Mouse (Mus musculus) limb, embryonic 14.5 days (tissue): ENCODE measurements around the gene Ank3. TPM values are rescaled to one million over a fixed set of nuclear protein-coding genes. Genes with fewer than 3 reads are reported as not detected.

Source experiments
- ATAC-seq: fragments of 200-750 bp; cut with Nextera tagmentation; 2 replicates; pipeline ENCODE4 v1.8.0; 2017; ENCODE audit warnings: low read depth, moderate number of reproducible peaks, moderate TSS enrichment; ENCODE audit not compliant: low FRiP score
- DNase-seq: peaks from one replicate; pipeline ENCODE4 v3.0.0-alpha.2; 2015; ENCODE audit warnings: low spot score
- H3K27ac ChIP-seq: fragments of 300-500 bp; sonication (generic); replicated peaks from 2 replicates; pipeline ENCODE4 v1.5.1; 2014; ENCODE audit warnings: low read depth, mild to moderate bottlenecking, low read length, moderate library complexity, mixed read lengths
- H3K27me3 ChIP-seq: fragments of 300-500 bp; sonication (generic); 2 replicates; pipeline ENCODE4 v1.6.1; 2014; ENCODE audit warnings: low read length, mixed read lengths; ENCODE audit not compliant: control insufficient read depth, insufficient read depth
- H3K36me3 ChIP-seq: fragments of 300-500 bp; sonication (generic); 2 replicates; pipeline ENCODE4 v1.6.1; 2014; ENCODE audit warnings: mild to moderate bottlenecking, low read length, moderate library complexity, mixed read lengths; ENCODE audit not compliant: control insufficient read depth, insufficient read depth
- H3K4me1 ChIP-seq: fragments of 300-500 bp; sonication (generic); 2 replicates; pipeline ENCODE4 v1.6.1; 2014; ENCODE audit warnings: antibody characterized with exemption, low read length, mixed read lengths; ENCODE audit not compliant: control insufficient read depth, insufficient read depth
- H3K4me2 ChIP-seq: fragments of 300-500 bp; sonication (generic); replicated peaks from 2 replicates; pipeline ENCODE4 v1.6.1; 2014; ENCODE audit warnings: low read depth, mild to moderate bottlenecking, low read length, moderate library complexity; ENCODE audit not compliant: severe bottlenecking
- H3K4me3 ChIP-seq: fragments of 300-500 bp; sonication (generic); replicated peaks from 2 replicates; pipeline ENCODE4 v1.5.1; 2014; ENCODE audit warnings: low read length
- H3K9ac ChIP-seq: fragments of 300-500 bp; sonication (generic); 2 replicates; pipeline ENCODE4 v1.6.1; 2014; ENCODE audit warnings: mild to moderate bottlenecking, low read depth, low read length, moderate library complexity; ENCODE audit not compliant: severe bottlenecking
- H3K9me3 ChIP-seq: fragments of 300-500 bp; sonication (generic); 2 replicates; pipeline ENCODE4 v1.6.1; 2016; ENCODE audit warnings: low read length; ENCODE audit not compliant: control insufficient read depth
- POLR2A ChIP-seq: fragments of 200-500 bp; IDR thresholded peaks from 2 replicates; pipeline ENCODE4 v1.8.0; 2012; ENCODE audit warnings: inconsistent platforms, mild to moderate bottlenecking, moderate library complexity, borderline replicate concordance; ENCODE audit not compliant: insufficient read depth, insufficient read length; ENCODE audit errors: extremely low read depth
- WGBS: fragments of 180-500 bp; shearing (Covaris S2); extraction: QIAGEN DNeasy Blood & Tissue Kit; methylation state at CpG from one replicate; pipeline ENCODE4 v1.1.7; 2014; 5-methylcytosine and 5-hydroxymethylcytosine counted together
- polyA plus RNA-seq, 2 experiments: library from polyadenylated mRNA; depleted of rRNA in 1 of 2; stranded (reverse) in 1 of 2; unstranded in 1 of 2; fragments of >200 nt; fragmentation: Nextera tagmentation in 1 of 2; extraction: Ambion mirVana in 1 of 2; gene quantifications; 2 replicates each; pipeline versions ENCODE4 v1.2.1 to v1.2.3; 2012 to 2014

Gene Ank3
- polyA plus RNA-seq, 2 experiments = 14.8 to 25.2 TPM

- H3K9ac ChIP-seq = no peak overlapping the region
- no peak overlapping the region for H3K27ac ChIP-seq
- WGBS = 74% methylated on average over 6 of the region's 6 CpGs
- DNase-seq = no peak
- H3K4me2 ChIP-seq = no peak overlapping the region
- no peak for TF ChIP-seq POLR2A
- H3K4me3 ChIP-seq = no peak overlapping the region
- H3K9me3 ChIP-seq = no peaks in the 10 kb centered on the region
- H3K4me1 ChIP-seq = no peaks in the 10 kb centered on the region
- H3K36me3 ChIP-seq = no peaks in the 10 kb centered on the region
- no peak for ATAC-seq
- no peaks in the 10 kb centered on the region for H3K27me3 ChIP-seq
These were observed 206.0 kb downstream of the Ank3 start for GRCm38 (mm10) chr10:69604609-69605008.

- no peak overlapping the region for H3K9ac ChIP-seq
- no peak overlapping the region for H3K4me3 ChIP-seq
- H3K4me2 ChIP-seq = no peak overlapping the region
- no peaks in the 10 kb centered on the region for H3K9me3 ChIP-seq
- H3K27ac ChIP-seq = no peak overlapping the region
- no peaks in the 10 kb centered on the region for H3K36me3 ChIP-seq
- no peak for TF ChIP-seq POLR2A
- no peaks in the 10 kb centered on the region for H3K4me1 ChIP-seq
- ATAC-seq (no peak), DNase-seq (no peak)
- H3K27me3 ChIP-seq = no peaks in the 10 kb centered on the region
- WGBS = 47% methylated on average over 12 of the region's 12 CpGs
These were observed 206.6 kb downstream of the Ank3 start for GRCm38 (mm10) chr10:69605211-69605610.

- Histone ChIP-seq H3K4me3 (no peak overlapping the region), H3K9ac (no peak overlapping the region), H3K27me3 (no peaks in the 10 kb centered on the region), H3K9me3 (no peaks in the 10 kb centered on the region), H3K4me1 (peaks cover 10% of the 10 kb centered on the region), H3K36me3 (no peaks in the 10 kb centered on the region), H3K27ac (no peak overlapping the region), H3K4me2 (no peak overlapping the region)
- no peak for DNase-seq
- 70% methylated on average over 14 of the region's 14 CpGs for WGBS
- no peak for ATAC-seq
- no peak for TF ChIP-seq POLR2A
These were observed 209.1 kb downstream of the Ank3 start for GRCm38 (mm10) chr10:69607611-69608119.

- no peaks in the 10 kb centered on the region for H3K27me3 ChIP-seq
- 52% methylated on average over 3 of the region's 3 CpGs for WGBS
- H3K27ac ChIP-seq = peak overlapping the region; percentile 26; the same call in 1 of the 2 replicates
- no peak for DNase-seq
- H3K9ac ChIP-seq = no peak overlapping the region
- peak; percentile 64; the same call in 1 of the 2 replicates for ATAC-seq
- H3K4me3 ChIP-seq = no peak overlapping the region
- H3K4me1 ChIP-seq = peaks cover 10% of the 10 kb centered on the region
- H3K9me3 ChIP-seq = no peaks in the 10 kb centered on the region
- no peak overlapping the region for H3K4me2 ChIP-seq
- no peaks in the 10 kb centered on the region for H3K36me3 ChIP-seq
- TF ChIP-seq POLR2A = no peak
These were observed 212.7 kb downstream of the Ank3 start for GRCm38 (mm10) chr10:69611314-69611713.

GRCm38 (mm10) chr10:69611839-69612340 lies 213.3 kb downstream of the Ank3 start:
- no peak overlapping the region for H3K4me3 ChIP-seq
- peak overlapping the region; percentile 26; the same call in 1 of the 2 replicates for H3K27ac ChIP-seq
- peaks cover 10% of the 10 kb centered on the region for H3K4me1 ChIP-seq
- H3K9me3 ChIP-seq = no peaks in the 10 kb centered on the region
- DNase-seq = peak; percentile 98
- no peaks in the 10 kb centered on the region for H3K27me3 ChIP-seq
- no peak for TF ChIP-seq POLR2A
- WGBS = 32% methylated on average over 5 of the region's 5 CpGs
- no peaks in the 10 kb centered on the region for H3K36me3 ChIP-seq
- H3K4me2 ChIP-seq = no peak overlapping the region; the same call in 1 of the 2 replicates
- no peak overlapping the region for H3K9ac ChIP-seq
- ATAC-seq = peak; percentile 88
